Mouse (Mus musculus): ENCODE measurements at regions not wholly inside any gene's neighbourhood (a gene's known extent, or its start where the extent isn't known, plus 50 kb on each side); places are given as distances from the start of the nearest gene placed in this dataset.
A peak's percentile ranks its signal among the peaks of the same experiment; 100 is the strongest.

- H3K36me3 ChIP-seq (ENCODE audit: control insufficient read depth, insufficient read depth, low read length): no peaks in the 10 kb centered on the region
- no peaks in the 10 kb centered on the region for H3K27me3 ChIP-seq (replicated peaks; ENCODE audit: control insufficient read depth, insufficient read depth, low read length)
- no peak overlapping the region for H3K27ac ChIP-seq (ENCODE audit: insufficient read depth, low read depth, low read length)
- TF ChIP-seq POLR2A (IDR thresholded peaks at IDR 0.05; ENCODE audit: low read depth, low read length) (no peak), CTCF (conservative IDR thresholded peaks at IDR 0.05; ENCODE audit: insufficient read depth, insufficient read length, low read depth, low read length) (peak; percentile 44)
- WGBS: 58% methylated on average over 4 of the region's 4 CpGs
- no peak for DNase-seq
- no peak overlapping the region for H3K4me3 ChIP-seq (ENCODE audit: insufficient read depth, low read depth, low read length)
- H3K4me1 ChIP-seq (ENCODE audit: control insufficient read depth, insufficient read depth, low read length): no peaks in the 10 kb centered on the region
Measured at GRCm38 (mm10) chr16:9469394-9469793, 526.0 kb downstream of the Grin2a start.

DNA sequence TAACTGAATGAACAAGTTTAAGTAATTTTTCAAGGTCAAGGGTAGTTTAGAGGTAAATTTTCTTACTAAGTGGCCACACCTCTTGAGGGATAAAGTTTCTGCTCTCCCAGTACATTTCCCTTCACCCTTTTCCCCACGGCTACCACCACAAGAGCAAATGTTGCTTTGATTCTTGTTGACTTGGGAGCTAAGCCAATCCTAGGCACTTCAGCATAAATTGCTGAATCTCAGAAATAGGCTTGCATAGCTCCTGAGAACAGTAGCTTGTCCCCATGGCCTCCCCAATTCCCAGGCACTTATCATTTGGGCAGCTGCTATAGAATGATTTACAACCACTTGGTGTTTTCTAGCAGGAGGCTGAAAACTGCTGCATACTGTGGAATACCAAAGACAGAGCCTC lies 510.1 kb downstream of the Grin2a start:
- no peak for DNase-seq
- no peak overlapping the region for H3K27ac ChIP-seq (ENCODE audit: insufficient read depth, low read depth, low read length)
- TF ChIP-seq POLR2A (IDR thresholded peaks at IDR 0.05; ENCODE audit: low read depth, low read length) (no peak), CTCF (conservative IDR thresholded peaks at IDR 0.05; ENCODE audit: insufficient read depth, insufficient read length, low read depth, low read length) (no peak)
- H3K4me1 ChIP-seq (ENCODE audit: control insufficient read depth, insufficient read depth, low read length): no peaks in the 10 kb centered on the region
- H3K36me3 ChIP-seq (ENCODE audit: control insufficient read depth, insufficient read depth, low read length): no peaks in the 10 kb centered on the region
- H3K27me3 ChIP-seq (replicated peaks; ENCODE audit: control insufficient read depth, insufficient read depth, low read length): no peaks in the 10 kb centered on the region
- 40% methylated on average over 1 of the region's 1 CpGs for WGBS
- no peak overlapping the region for H3K4me3 ChIP-seq (ENCODE audit: insufficient read depth, low read depth, low read length)

- no peak for TF ChIP-seq POLR2A (IDR thresholded peaks at IDR 0.05; ENCODE audit: low read depth, low read length)
- no peak for TF ChIP-seq CTCF (conservative IDR thresholded peaks at IDR 0.05; ENCODE audit: insufficient read depth, insufficient read length, low read depth, low read length)
- Histone ChIP-seq H3K27me3 (replicated peaks; ENCODE audit: control insufficient read depth, insufficient read depth, low read length) (no peaks in the 10 kb centered on the region), H3K4me1 (ENCODE audit: control insufficient read depth, insufficient read depth, low read length) (no peaks in the 10 kb centered on the region), H3K4me3 (ENCODE audit: insufficient read depth, low read depth, low read length) (no peak overlapping the region), H3K27ac (ENCODE audit: insufficient read depth, low read depth, low read length) (no peak overlapping the region), H3K36me3 (ENCODE audit: control insufficient read depth, insufficient read depth, low read length) (no peaks in the 10 kb centered on the region)
- WGBS: 6% methylated on average over 2 of the region's 2 CpGs
- DNase-seq: no peak
Measured at GRCm38 (mm10) chr16:9498301-9498700, 497.1 kb downstream of the Grin2a start.

- no peaks in the 10 kb centered on the region for H3K36me3 ChIP-seq (ENCODE audit: control insufficient read depth, insufficient read depth, low read length)
- no peak overlapping the region for H3K4me3 ChIP-seq (ENCODE audit: insufficient read depth, low read depth, low read length)
- TF ChIP-seq POLR2A (IDR thresholded peaks at IDR 0.05; ENCODE audit: low read depth, low read length) (no peak), CTCF (conservative IDR thresholded peaks at IDR 0.05; ENCODE audit: insufficient read depth, insufficient read length, low read depth, low read length) (no peak)
- no peaks in the 10 kb centered on the region for H3K4me1 ChIP-seq (ENCODE audit: control insufficient read depth, insufficient read depth, low read length)
- H3K27me3 ChIP-seq (replicated peaks; ENCODE audit: control insufficient read depth, insufficient read depth, low read length): no peaks in the 10 kb centered on the region
- 14% methylated on average over 4 of the region's 4 CpGs for WGBS
- peak; percentile 13 for DNase-seq
- no peak overlapping the region for H3K27ac ChIP-seq (ENCODE audit: insufficient read depth, low read depth, low read length)
Measured at GRCm38 (mm10) chr16:9501713-9502112, 493.6 kb downstream of the Grin2a start.

- Histone ChIP-seq H3K27ac (ENCODE audit: insufficient read depth, low read depth, low read length) (no peak overlapping the region), H3K27me3 (replicated peaks; ENCODE audit: control insufficient read depth, insufficient read depth, low read length) (no peaks in the 10 kb centered on the region), H3K4me1 (ENCODE audit: control insufficient read depth, insufficient read depth, low read length) (no peaks in the 10 kb centered on the region), H3K36me3 (ENCODE audit: control insufficient read depth, insufficient read depth, low read length) (no peaks in the 10 kb centered on the region), H3K4me3 (ENCODE audit: insufficient read depth, low read depth, low read length) (no peak overlapping the region)
- no peak for DNase-seq
- WGBS: 77% methylated on average over 1 of the region's 1 CpGs
- no peak for TF ChIP-seq CTCF (conservative IDR thresholded peaks at IDR 0.05; ENCODE audit: insufficient read depth, insufficient read length, low read depth, low read length)
- TF ChIP-seq POLR2A (IDR thresholded peaks at IDR 0.05; ENCODE audit: low read depth, low read length): no peak
Measured at GRCm38 (mm10) chr16:9509666-9510065, 485.7 kb downstream of the Grin2a start.

- H3K4me3 ChIP-seq (ENCODE audit: insufficient read depth, low read depth, low read length): no peak overlapping the region
- no peak overlapping the region for H3K27ac ChIP-seq (ENCODE audit: insufficient read depth, low read depth, low read length)
- no peaks in the 10 kb centered on the region for H3K4me1 ChIP-seq (ENCODE audit: control insufficient read depth, insufficient read depth, low read length)
- no peak for DNase-seq
- no peaks in the 10 kb centered on the region for H3K27me3 ChIP-seq (replicated peaks; ENCODE audit: control insufficient read depth, insufficient read depth, low read length)
- TF ChIP-seq CTCF (conservative IDR thresholded peaks at IDR 0.05; ENCODE audit: insufficient read depth, insufficient read length, low read depth, low read length) (no peak), POLR2A (IDR thresholded peaks at IDR 0.05; ENCODE audit: low read depth, low read length) (no peak)
- H3K36me3 ChIP-seq (ENCODE audit: control insufficient read depth, insufficient read depth, low read length): no peaks in the 10 kb centered on the region
- 23% methylated on average over 4 of the region's 4 CpGs for WGBS
Measured at GRCm38 (mm10) chr16:9514538-9514937, 480.8 kb downstream of the Grin2a start.

All from kidney, adult 2 months (tissue).